8 mouse cellular contexts compared by ENCODE assay signal in the genomic region with DNA sequence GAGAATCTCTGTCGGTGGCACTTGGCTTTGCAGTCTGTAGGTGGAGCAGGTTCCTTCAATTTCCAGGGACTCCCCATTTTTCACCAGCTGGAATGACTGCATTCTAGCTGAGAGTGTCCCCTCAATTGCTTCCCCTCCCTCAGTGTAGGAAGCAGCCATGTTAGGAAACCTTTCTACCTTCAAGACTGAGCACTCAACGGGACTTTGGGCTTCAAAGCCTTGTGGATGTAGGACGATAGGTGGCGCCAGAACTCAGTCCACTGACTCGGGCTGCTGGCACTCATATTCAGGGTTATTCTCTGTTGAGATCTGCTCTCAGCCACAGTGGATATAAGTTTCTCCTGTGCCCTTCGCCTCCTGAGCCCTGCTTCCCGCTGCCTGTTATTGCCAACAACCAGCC. TPM values are rescaled to one million over a fixed set of nuclear protein-coding genes. Genes with fewer than 3 reads are reported as not detected.
DNase-seq lines count a peak whose midpoint lies in the region; ATAC-seq lines count a peak whose summit lies in the region.

No protein-coding gene starts in this region.

- H3K9ac ChIP-seq in forebrain, embryonic 12.5 days, result no peak overlapping the region

- ATAC-seq in forebrain, embryonic 12.5 days (ENCODE audit: low FRiP score), result peak; percentile 70

- intact Hi-C loops in heart, postnatal 25 days (cut with DNase I), result loop anchor here (10.0 kb wide), 1 partner anchor 1046 kb away; no protein-coding TSS in a partner anchor

- no peak overlapping the region for H3K4me2 ChIP-seq in forebrain, embryonic 12.5 days

- WGBS in forebrain, embryonic 12.5 days, result 19% methylated on average over 7 of the region's 7 CpGs

- no peak overlapping the region for H3K4me3 ChIP-seq in forebrain, embryonic 12.5 days (replicated peaks)

- no peaks in the 10 kb centered on the region for H3K9me3 ChIP-seq in forebrain, embryonic 12.5 days

- no peak overlapping the region for H3K27ac ChIP-seq in forebrain, embryonic 12.5 days

- peaks cover 3% of the 10 kb centered on the region for H3K4me1 ChIP-seq in forebrain, embryonic 12.5 days

- H3K36me3 ChIP-seq in forebrain, embryonic 12.5 days (replicated peaks), result no peaks in the 10 kb centered on the region

- DNase-seq in ES-CJ7 (ENCODE audit: low read depth, low spot score), result peak; percentile 85
- peak; percentile 80 for DNase-seq in brain, adult 2 months (ENCODE audit: low read depth, low spot score)
- peak; percentile 20 for DNase-seq in heart, postnatal 25 days (ENCODE audit: low spot score)
- DNase-seq in layer of hippocampus, adult 8-10 months (ENCODE audit: low spot score in 2 of 2), result peak; percentile 40 to 82
- peak; percentile 72 for DNase-seq in lung, postnatal 25 days (ENCODE audit: low spot score)
- peak; percentile 36 to 48 for DNase-seq in right cerebral cortex, postnatal 36 days (ENCODE audit: low spot score in 2 of 2)
- DNase-seq in urinary bladder, postnatal 4 days (ENCODE audit: low spot score in 2 of 2), result peak; percentile 39 to 79

- H3K27me3 ChIP-seq in forebrain, embryonic 12.5 days, result no peaks in the 10 kb centered on the region

RNA-seq across cellular contexts. Expression of a gene that starts 8.1 kb away (rescaled TPM):
- polyA plus RNA-seq in forebrain, embryonic 12.5 days (2016; fragmentation: Nextera tagmentation; extraction: Ambion mirVana), result 113 and 129 TPM in 2 replicates
- total RNA-seq in heart, postnatal 25 days (2021), result 100 to 1,000 TPM; 402 to 446 TPM
- total RNA-seq in layer of hippocampus, adult 8-10 months (2022), result 100 to 1,000 TPM; 241 to 286 (median 265) TPM

Comparison
In these comparisons a context has a peak if more than half of its experiments do, and no peak if none do; other contexts are left out.
1. DNase-seq: peak in every context shown above with its lines; median percentile 85 in ES-CJ7; 80 in brain, adult 2 months; 72 in lung, postnatal 25 days; 61 in layer of hippocampus, adult 8-10 months; 59 in urinary bladder, postnatal 4 days; 42 in right cerebral cortex, postnatal 36 days; 20 in heart, postnatal 25 days.